Mouse (Mus musculus) left cerebral cortex, adult 2 months (tissue): ENCODE data around the gene Sult2a6. TPM values are rescaled to one million over a fixed set of nuclear protein-coding genes. Genes with fewer than 3 reads are reported as not detected.

ENCODE experiments used
- DNase-seq, 2 experiments: peaks; one replicate each; pipeline ENCODE4 v3.0.0; 2021 to 2022; ENCODE audit warnings: low spot score in 2 of 2, mixed read lengths in 1 of 2; ENCODE audit errors: extremely low spot score in 1 of 2
- H3K27ac ChIP-seq: fragments of 200-600 bp; 2 replicates; pipeline ENCODE4 v1.8.1; 2022
- H3K4me3 ChIP-seq: fragments of 200-600 bp; 2 replicates; pipeline ENCODE4 v1.8.1; 2022
- CTCF ChIP-seq: fragments of 200-600 bp; IDR thresholded peaks from 2 replicates; pipeline ENCODE4 v1.8.1; 2022; ENCODE audit warnings: antibody characterized with exemption, mild to moderate bottlenecking, moderate library complexity
- intact Hi-C: fragments of 180-260 bp; cut with DNase I; formaldehyde crosslinking; loops from one replicate; pipeline ENCODE4 v1.15.1; 2025
- long read RNA-seq, 2 experiments: library from polyadenylated mRNA; stranded (forward); transcript quantifications; one replicate each; pipeline ENCODE4 v2.0.0; 2021; ENCODE audit warnings: borderline mapping rate in 2 of 2
- total RNA-seq, 2 experiments: library from RNA; stranded (reverse); gene quantifications; 2 replicates each; pipeline ENCODE4 v1.2.3; 2021

The Sult2a6 gene
- total RNA-seq: not detected
- long read RNA-seq, experiment 1: 0 reads
- long read RNA-seq, experiment 2: 0 reads

DNA sequence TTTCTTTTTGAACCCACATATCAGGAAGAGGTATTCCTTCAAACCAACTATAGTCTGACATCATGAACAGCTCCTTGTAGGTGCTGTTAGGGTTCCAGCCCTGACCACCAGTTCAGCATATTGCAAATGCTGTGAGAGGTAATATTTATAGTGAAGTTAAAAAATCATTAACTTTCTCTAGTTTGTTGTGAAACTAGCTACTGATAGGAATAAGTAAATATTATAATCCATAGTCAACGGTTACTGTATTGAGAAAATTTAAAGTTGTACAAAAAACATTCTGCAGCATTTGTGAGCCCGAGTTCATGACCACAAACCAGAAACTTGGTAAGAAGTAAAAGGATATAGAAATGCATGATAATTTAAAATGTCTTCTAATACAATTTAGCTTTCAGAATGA, at the start of gene Sult2a6:
TSS of gene Sult2a6 (minus strand) at position 101 of the 400 bp plus-strand sequence.
- TF ChIP-seq CTCF: no peak
- Histone ChIP-seq H3K4me3 (no peak within 1 kb of the TSS), H3K27ac (no peak within 1 kb of the TSS)
- no peak for DNase-seq
- intact Hi-C loops: no loop called here

DNA sequence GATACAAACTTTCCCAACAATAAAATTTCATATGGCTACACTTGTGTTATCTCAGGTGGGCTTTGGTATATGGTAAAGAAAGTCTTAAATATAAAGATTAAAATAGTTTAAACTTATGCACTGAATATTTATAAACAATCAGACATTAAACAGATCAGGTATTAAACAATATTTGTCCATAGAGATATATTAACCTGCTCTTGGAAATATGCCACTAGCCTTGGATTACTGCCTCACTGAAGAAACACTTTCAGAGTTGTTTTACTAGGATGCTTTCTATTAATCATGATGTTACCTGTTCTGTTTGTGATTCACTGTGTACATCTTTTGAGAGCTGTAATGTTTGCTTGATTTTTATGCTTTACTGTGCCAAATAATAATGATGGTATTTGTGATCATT, 39.4 kb downstream of the Sult2a6 start:
- DNase-seq: no peak
- intact Hi-C loops: no loop called here
- no peak overlapping the region for H3K27ac ChIP-seq
- no peak for TF ChIP-seq CTCF
- no peak overlapping the region for H3K4me3 ChIP-seq

GRCm38 (mm10) chr7:14203417-14203816, 51.3 kb downstream of the Sult2a6 start:
- DNase-seq: no peak
- TF ChIP-seq CTCF: no peak
- Histone ChIP-seq H3K27ac (no peak overlapping the region), H3K4me3 (no peak overlapping the region)
- intact Hi-C loops: no loop called here

GRCm38 (mm10) chr7:14202487-14202886, 52.2 kb downstream of the Sult2a6 start:
- intact Hi-C loops: no loop called here
- H3K4me3 ChIP-seq: no peak overlapping the region
- DNase-seq: no peak
- no peak overlapping the region for H3K27ac ChIP-seq
- TF ChIP-seq CTCF: no peak

Other genes with a start within 250 kb of the Sult2a6 start
- gene Sult2a3, start 131.8 kb downstream of the Sult2a6 start, total RNA-seq: not detected
- gene Obox8, start 78.7 kb upstream of the Sult2a6 start, total RNA-seq: not detected
- not detected for gene Sult2a8, start 191.9 kb upstream of the Sult2a6 start, total RNA-seq
- not detected for gene Sult2a7, start 239.4 kb upstream of the Sult2a6 start, total RNA-seq